Mouse (Mus musculus) limb, embryonic 11.5 days (tissue): ENCODE results near the gene Il17rd. TPM values are rescaled to one million over a fixed set of nuclear protein-coding genes. Genes with fewer than 3 reads are reported as not detected.

Source experiments
- ATAC-seq: fragments of 200-750 bp; cut with Nextera tagmentation; 2 replicates; pipeline ENCODE4 v1.8.0; 2017; ENCODE audit warnings: low read depth; ENCODE audit not compliant: insufficient number of reproducible peaks, low FRiP score, low TSS enrichment
- DNase-seq: peaks from one replicate; pipeline ENCODE4 v3.0.0-alpha.2; 2015; ENCODE audit warnings: low spot score
- H3K27ac ChIP-seq: fragments of 300-500 bp; sonication (generic); replicated peaks from 2 replicates; pipeline ENCODE4 v1.5.1; 2014; ENCODE audit warnings: low read depth, mild to moderate bottlenecking, low read length
- H3K27me3 ChIP-seq: fragments of 300-500 bp; sonication (generic); 2 replicates; pipeline ENCODE4 v1.6.1; 2014; ENCODE audit warnings: mild to moderate bottlenecking, low read length, mixed read lengths; ENCODE audit not compliant: control insufficient read depth, insufficient read depth
- H3K36me3 ChIP-seq: fragments of 300-500 bp; sonication (generic); 2 replicates; pipeline ENCODE4 v1.6.1; 2014; ENCODE audit warnings: mild to moderate bottlenecking, low read length, moderate library complexity, mixed read lengths; ENCODE audit not compliant: control insufficient read depth, insufficient read depth
- H3K4me1 ChIP-seq: fragments of 300-500 bp; sonication (generic); 2 replicates; pipeline ENCODE4 v1.6.1; 2014; ENCODE audit warnings: low read length, mixed read lengths; ENCODE audit not compliant: control insufficient read depth, insufficient read depth
- H3K4me2 ChIP-seq: fragments of 300-500 bp; sonication (generic); 2 replicates; pipeline ENCODE4 v1.6.1; 2014; ENCODE audit warnings: low read depth, mild to moderate bottlenecking, moderate library complexity; ENCODE audit not compliant: severe bottlenecking
- H3K4me3 ChIP-seq: fragments of 300-500 bp; sonication (generic); 2 replicates; pipeline ENCODE4 v1.5.1; 2014; ENCODE audit warnings: low read depth, low read length
- H3K9ac ChIP-seq: fragments of 300-500 bp; sonication (generic); 2 replicates; pipeline ENCODE4 v1.6.1; 2014; ENCODE audit warnings: mild to moderate bottlenecking, low read length
- H3K9me3 ChIP-seq: fragments of 300-500 bp; sonication (generic); 2 replicates; pipeline ENCODE4 v1.6.1; 2016; ENCODE audit warnings: low read length; ENCODE audit not compliant: control insufficient read depth
- WGBS: fragments of 180-500 bp; shearing (Covaris S2); extraction: QIAGEN DNeasy Blood & Tissue Kit; methylation state at CpG from one replicate; pipeline ENCODE4 v1.1.7; 2014; 5-methylcytosine and 5-hydroxymethylcytosine counted together
- polyA plus RNA-seq: library from polyadenylated mRNA; unstranded; fragments of >200 nt; fragmentation: Nextera tagmentation; extraction: Ambion mirVana; gene quantifications from 2 replicates; pipeline ENCODE4 v1.2.1, GENCODE M21; 2014

Il17rd gene
- polyA plus RNA-seq, result 11.3 and 12.3 TPM in 2 replicates

- peak within 1 kb of the TSS; percentile 93 for H3K27ac ChIP-seq
- peak; percentile 95 for DNase-seq
- peaks cover 32% of the 10 kb centered on the region for H3K4me1 ChIP-seq
- 0% methylated on average over 29 of the region's 29 CpGs for WGBS
- no peaks in the 10 kb centered on the region for H3K9me3 ChIP-seq
- peak within 1 kb of the TSS; percentile 81 for H3K4me2 ChIP-seq
- peak within 1 kb of the TSS; percentile 96 for H3K4me3 ChIP-seq
- H3K9ac ChIP-seq, result peak within 1 kb of the TSS; percentile 96
- peak; percentile 84 for ATAC-seq
- H3K36me3 ChIP-seq, result no peaks in the 10 kb centered on the region
- no peaks in the 10 kb centered on the region for H3K27me3 ChIP-seq
Measured at GRCm38 (mm10) chr14:27038783-27039182, at the start of gene Il17rd. Il17rd (plus strand) TSS chr14:27038941.

- ATAC-seq (no peak), DNase-seq (peak; percentile 59)
- H3K9ac ChIP-seq, result no peak overlapping the region
- no peak overlapping the region for H3K4me3 ChIP-seq
- WGBS, result 51% methylated on average over 18 of the region's 18 CpGs
- H3K4me1 ChIP-seq, result peaks cover 7% of the 10 kb centered on the region; the same call in 1 of the 2 replicates
- H3K9me3 ChIP-seq, result no peaks in the 10 kb centered on the region
- H3K27me3 ChIP-seq, result no peaks in the 10 kb centered on the region
- H3K27ac ChIP-seq, result no peak overlapping the region
- no peak overlapping the region for H3K4me2 ChIP-seq
- H3K36me3 ChIP-seq, result no peaks in the 10 kb centered on the region
Measured at GRCm38 (mm10) chr14:26991622-26992021, 47.1 kb upstream of the Il17rd start.

GRCm38 (mm10) chr14:26993427-26993826 lies 45.3 kb upstream of the Il17rd start:
- no peak for DNase-seq
- H3K27ac ChIP-seq, result no peak overlapping the region
- no peaks in the 10 kb centered on the region for H3K36me3 ChIP-seq
- H3K4me3 ChIP-seq, result no peak overlapping the region
- no peaks in the 10 kb centered on the region for H3K9me3 ChIP-seq
- no peak overlapping the region for H3K4me2 ChIP-seq
- whole genome bisulfite sequencing, result 31% methylated on average over 3 of the region's 3 CpGs
- no peak for ATAC-seq
- no peak overlapping the region for H3K9ac ChIP-seq
- H3K27me3 ChIP-seq, result no peaks in the 10 kb centered on the region
- H3K4me1 ChIP-seq, result peaks cover 7% of the 10 kb centered on the region; the same call in 1 of the 2 replicates

- H3K36me3 ChIP-seq, result no peaks in the 10 kb centered on the region
- H3K27me3 ChIP-seq, result no peaks in the 10 kb centered on the region
- H3K4me1 ChIP-seq, result peaks cover 7% of the 10 kb centered on the region; the same call in 1 of the 2 replicates
- peak within 1 kb of the TSS; percentile 41 for H3K4me2 ChIP-seq
- ATAC-seq (no peak), DNase-seq (peak; percentile 74)
- no peak within 1 kb of the TSS for H3K27ac ChIP-seq
- no peak within 1 kb of the TSS for H3K9ac ChIP-seq
- H3K9me3 ChIP-seq, result no peaks in the 10 kb centered on the region
- 6% methylated on average over 16 of the region's 16 CpGs for WGBS
- peak within 1 kb of the TSS; percentile 22 for H3K4me3 ChIP-seq
Measured at GRCm38 (mm10) chr14:26994211-26994741, 44.5 kb upstream of the Il17rd start, which contains the start of gene Hesx1. Hesx1 (plus strand) TSS chr14:26994416.

- no peaks in the 10 kb centered on the region for H3K36me3 ChIP-seq
- DNase-seq, result no peak
- H3K4me2 ChIP-seq, result no peak overlapping the region
- H3K9me3 ChIP-seq, result no peaks in the 10 kb centered on the region
- ATAC-seq, result no peak
- H3K27me3 ChIP-seq, result no peaks in the 10 kb centered on the region
- no peak overlapping the region for H3K4me3 ChIP-seq
- H3K27ac ChIP-seq, result no peak overlapping the region
- H3K9ac ChIP-seq, result no peak overlapping the region
- H3K4me1 ChIP-seq, result peaks cover 12% of the 10 kb centered on the region; the same call in 1 of the 2 replicates
Measured at GRCm38 (mm10) chr14:26996257-26996656, 42.5 kb upstream of the Il17rd start.

GRCm38 (mm10) chr14:27000386-27000785 lies 38.4 kb upstream of the Il17rd start:
- DNase-seq, result peak; percentile 38
- ATAC-seq, result no peak
- H3K27ac ChIP-seq, result no peak overlapping the region
- no peak overlapping the region for H3K9ac ChIP-seq
- no peak overlapping the region for H3K4me3 ChIP-seq
- no peaks in the 10 kb centered on the region for H3K36me3 ChIP-seq
- H3K27me3 ChIP-seq, result no peaks in the 10 kb centered on the region
- no peaks in the 10 kb centered on the region for H3K9me3 ChIP-seq
- H3K4me1 ChIP-seq, result 0 out of 2 replicates have a peak, but pooled peaks cover 7% of the 10 kb centered on the region
- WGBS, result 3% methylated on average over 11 of the region's 11 CpGs
- peak overlapping the region; percentile 29; the same call in 1 of the 2 replicates for H3K4me2 ChIP-seq

GRCm38 (mm10) chr14:27004906-27005305 lies 33.8 kb upstream of the Il17rd start:
- no peaks in the 10 kb centered on the region for H3K9me3 ChIP-seq
- H3K27me3 ChIP-seq, result no peaks in the 10 kb centered on the region
- H3K4me3 ChIP-seq, result no peak overlapping the region
- H3K27ac ChIP-seq, result no peak overlapping the region
- WGBS, result 75% methylated on average over 7 of the region's 7 CpGs
- H3K4me2 ChIP-seq, result no peak overlapping the region
- H3K4me1 ChIP-seq, result 0 out of 2 replicates have a peak, but pooled peaks cover 7% of the 10 kb centered on the region
- H3K9ac ChIP-seq, result no peak overlapping the region
- no peaks in the 10 kb centered on the region for H3K36me3 ChIP-seq
- DNase-seq, result no peak
- ATAC-seq, result no peak

GRCm38 (mm10) chr14:27005937-27006336 lies 32.8 kb upstream of the Il17rd start:
- no peak for ATAC-seq

GRCm38 (mm10) chr14:27011561-27011960 lies 27.2 kb upstream of the Il17rd start:
- no peak for ATAC-seq
- H3K4me3 ChIP-seq, result no peak overlapping the region
- H3K4me1 ChIP-seq, result no peaks in the 10 kb centered on the region
- no peak overlapping the region for H3K27ac ChIP-seq
- H3K27me3 ChIP-seq, result no peaks in the 10 kb centered on the region
- DNase-seq, result no peak
- H3K9me3 ChIP-seq, result no peaks in the 10 kb centered on the region
- no peak overlapping the region for H3K4me2 ChIP-seq
- H3K9ac ChIP-seq, result no peak overlapping the region
- no peaks in the 10 kb centered on the region for H3K36me3 ChIP-seq
- 81% methylated on average over 5 of the region's 5 CpGs for WGBS

More at GRCm38 (mm10) chr14:27005937-27006336, 32.8 kb upstream of the Il17rd start:
- Histone ChIP-seq H3K36me3 (no peaks in the 10 kb centered on the region), H3K4me1 (0 out of 2 replicates have a peak, but pooled peaks cover 2% of the 10 kb centered on the region), H3K9ac (no peak overlapping the region), H3K27me3 (no peaks in the 10 kb centered on the region), H3K4me2 (no peak overlapping the region), H3K9me3 (no peaks in the 10 kb centered on the region), H3K27ac (no peak overlapping the region), H3K4me3 (no peak overlapping the region)
- WGBS, result 49% methylated on average over 6 of the region's 6 CpGs
- no peak for DNase-seq
